Comparison of ENCODE assay signal across 23 mouse cellular contexts in genomic region chr13:113333374-113333773, GRCm38 (mm10). TPM values are rescaled to one million over a fixed set of nuclear protein-coding genes. Genes with fewer than 3 reads are reported as not detected.
A peak's percentile ranks its signal among the peaks of the same experiment; 100 is the strongest.
DNase-seq lines count a peak whose midpoint lies in the region; ATAC-seq lines count a peak whose summit lies in the region.
"Had no signal": no experiment of that assay in that cellular context is flagged by ENCODE, and none has a peak within 500 bp of the region (broad histone marks: within the 10 kb centered on the region; RNA-seq: fewer than 3 reads in every experiment).

No protein-coding gene starts in this region.

- intact Hi-C loops in heart, postnatal 10 days (cut with DNase I) = no loop called here

- peak; percentile 27 to 31 for DNase-seq in heart, postnatal 10 days
- DNase-seq in heart, embryonic 10.5 days (ENCODE audit: low spot score) = no peak
- DNase-seq in embryonic facial prominence, embryonic 10.5 days (ENCODE audit: low spot score) = no peak
- peak; percentile 24 for DNase-seq in lung, postnatal 25 days (ENCODE audit: low spot score)
- no peak for DNase-seq in layer of hippocampus, adult 18-20 months (ENCODE audit: low spot score in 2 of 2)
- DNase-seq: adrenal gland, adult 2 months; cerebellum, adult 11-12 months; cerebellum, postnatal 25 days; gastrocnemius, postnatal 36 days; kidney, adult 11 months; right cerebral cortex, postnatal 4 days; thymus, adult 18-20 months; thymus, postnatal 4 days had no signal

- H3K27me3 ChIP-seq in heart, embryonic 10.5 days (ENCODE audit: insufficient read depth, poor library complexity, severe bottlenecking) = no peaks in the 10 kb centered on the region
- H3K27me3 ChIP-seq in embryonic facial prominence, embryonic 10.5 days (replicated peaks; ENCODE audit: low read depth, poor library complexity, severe bottlenecking) = no peaks in the 10 kb centered on the region
- H3K27me3 ChIP-seq: forebrain, embryonic 15.5 days; heart, embryonic 15.5 days; hindbrain, embryonic 12.5 days; kidney, embryonic 15.5 days; stomach, embryonic 15.5 days had no signal

- ATAC-seq in granulocyte monocyte progenitor cell, adult 5-6 weeks (replicated peaks; ENCODE audit: poor library complexity, severe bottlenecking) = peak; percentile 35; the same call in 1 of the 2 replicates
- ATAC-seq in erythroblast, adult 5-6 weeks (replicated peaks; ENCODE audit: low FRiP score, poor library complexity, severe bottlenecking) = no peak
- ATAC-seq: forebrain, embryonic 15.5 days had no signal

- WGBS in heart, embryonic 10.5 days = 80% methylated on average over 6 of the region's 6 CpGs
- WGBS in embryonic facial prominence, embryonic 10.5 days = 87% methylated on average over 6 of the region's 6 CpGs

- 0 out of 2 replicates have a peak, but pooled peaks cover 5% of the 10 kb centered on the region for H3K36me3 ChIP-seq in heart, embryonic 10.5 days
- H3K36me3 ChIP-seq in embryonic facial prominence, embryonic 10.5 days (replicated peaks) = peaks cover 11% of the 10 kb centered on the region; the same call in 1 of the 2 replicates
- H3K36me3 ChIP-seq: forebrain, embryonic 15.5 days; heart, embryonic 15.5 days; hindbrain, embryonic 12.5 days had no signal

- no peak overlapping the region for H3K27ac ChIP-seq in heart, embryonic 10.5 days
- H3K27ac ChIP-seq in embryonic facial prominence, embryonic 10.5 days (replicated peaks) = 0 out of 2 replicates have a peak overlapping the region, but pooled peaks have one; percentile 26
- H3K27ac ChIP-seq: forebrain, embryonic 15.5 days; heart, embryonic 15.5 days; hindbrain, embryonic 12.5 days; kidney, embryonic 15.5 days; macrophage; stomach, embryonic 15.5 days had no signal

- H3K9me3 ChIP-seq in heart, embryonic 10.5 days = no peaks in the 10 kb centered on the region; the same call in 1 of the 2 replicates
- peaks cover 10% of the 10 kb centered on the region; the same call in 1 of the 2 replicates for H3K9me3 ChIP-seq in embryonic facial prominence, embryonic 10.5 days
- H3K9me3 ChIP-seq: heart, embryonic 15.5 days; hindbrain, embryonic 12.5 days; stomach, embryonic 15.5 days had no signal

- no peak overlapping the region for H3K4me3 ChIP-seq in heart, embryonic 10.5 days
- H3K4me3 ChIP-seq in embryonic facial prominence, embryonic 10.5 days = no peak overlapping the region
- H3K4me3 ChIP-seq: forebrain, embryonic 15.5 days; heart, embryonic 15.5 days; hindbrain, embryonic 12.5 days; kidney, embryonic 15.5 days; stomach, embryonic 15.5 days had no signal

- H3K4me1 ChIP-seq in heart, embryonic 10.5 days = peaks cover 5% of the 10 kb centered on the region; the same call in 1 of the 2 replicates
- H3K4me1 ChIP-seq in embryonic facial prominence, embryonic 10.5 days = peaks cover 34% of the 10 kb centered on the region
- H3K4me1 ChIP-seq: forebrain, embryonic 15.5 days; heart, embryonic 15.5 days; hindbrain, embryonic 12.5 days had no signal

RNA-seq across cellular contexts. Expression of gene BC067074, which starts 40.4 kb away (rescaled TPM):
- 10 to 100 TPM in 1 of 2 experiments, 1 to 10 TPM in 1; 7.8 to 10.4 TPM for total RNA-seq in heart, postnatal 10 days (2021)
- 2.8 and 3.4 TPM in 2 replicates for polyA plus RNA-seq in heart, embryonic 10.5 days (2016; fragmentation: Nextera tagmentation; extraction: Ambion mirVana)
- 3.0 and 3.3 TPM in 2 replicates for polyA plus RNA-seq in embryonic facial prominence, embryonic 10.5 days (2016; fragmentation: Nextera tagmentation; extraction: Ambion mirVana)
- not detected in 2 replicates for total RNA-seq in granulocyte monocyte progenitor cell, adult 5-6 weeks (2014; fragmentation: Nextera tagmentation)
- total RNA-seq in granulocyte monocyte progenitor cell, adult 5-6 weeks (2017) = not detected in 2 replicates
- total RNA-seq in layer of hippocampus, adult 18-20 months (2021) = 1 to 10 TPM; 1.0 to 1.3 TPM
- not detected in 2 replicates for total RNA-seq in erythroblast, adult 5-6 weeks (2015; ENCODE audit: low replicate concordance)
- not detected in 2 replicates for total RNA-seq in erythroblast, adult 5-6 weeks (2017; ENCODE audit: low replicate concordance)
- total RNA-seq: MEL had no signal
- polyA plus RNA-seq: liver, adult 2 months; macrophage had no signal

Comparison
In these comparisons a context has a peak if more than half of its experiments do, and no peak if none do; other contexts are left out.
1. DNase-seq: peak in heart, postnatal 10 days (2 of 2) and lung, postnatal 25 days (single experiment); none in heart, embryonic 10.5 days (single experiment), embryonic facial prominence, embryonic 10.5 days (single experiment) and layer of hippocampus, adult 18-20 months (0 of 2).